Mouse (Mus musculus): ENCODE data around the gene BC055324. TPM values are rescaled to one million over a fixed set of nuclear protein-coding genes. Genes with fewer than 3 reads are reported as not detected.

BC055324 gene
- polyA plus RNA-seq, 1 experiment from 2014 or later, result 27.7 TPM

GRCm38 (mm10) chr1:163931801-163932200, 62.8 kb downstream of the BC055324 start:
- H3K9ac ChIP-seq, result no peak overlapping the region
- WGBS, result 87% methylated on average over 8 of the region's 8 CpGs
- H3K36me3 ChIP-seq, result peaks cover 37% of the 10 kb centered on the region
- no peak overlapping the region for H3K27ac ChIP-seq
- no peaks in the 10 kb centered on the region for H3K27me3 ChIP-seq
- no peak overlapping the region for H3K4me3 ChIP-seq (replicated peaks)
- no peak for ATAC-seq (replicated peaks; ENCODE audit: low FRiP score)
- H3K4me1 ChIP-seq, result peaks cover 17% of the 10 kb centered on the region
- H3K4me2 ChIP-seq, result no peak overlapping the region
- H3K9me3 ChIP-seq (replicated peaks), result no peaks in the 10 kb centered on the region

DNA sequence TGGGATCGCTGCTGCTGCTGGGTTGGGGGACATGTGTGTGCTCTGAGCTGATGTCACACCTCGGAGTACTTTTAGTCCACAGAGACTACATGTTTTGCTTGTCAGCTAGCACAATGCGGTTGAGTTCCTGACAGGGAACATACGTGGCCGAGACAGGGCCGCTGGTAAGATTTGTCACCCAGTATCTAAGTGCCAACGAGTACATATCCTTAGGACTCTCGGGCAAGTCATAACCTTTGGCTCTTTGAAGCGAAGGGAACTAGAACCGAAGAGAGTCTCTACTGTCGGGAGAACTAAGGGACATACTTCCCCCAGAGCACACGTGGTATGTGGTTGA, 64.2 kb downstream of the BC055324 start:
- under 1% methylated on average over 12 of the region's 12 CpGs for WGBS
- H3K4me3 ChIP-seq (replicated peaks), result peak overlapping the region; percentile 96
- H3K4me1 ChIP-seq, result peaks cover 17% of the 10 kb centered on the region
- H3K4me2 ChIP-seq, result peak overlapping the region; percentile 77
- H3K9me3 ChIP-seq (replicated peaks), result no peaks in the 10 kb centered on the region
- H3K27me3 ChIP-seq, result no peaks in the 10 kb centered on the region
- H3K36me3 ChIP-seq, result peaks cover 23% of the 10 kb centered on the region
- no peak overlapping the region for H3K27ac ChIP-seq
- no peak for ATAC-seq (replicated peaks; ENCODE audit: low FRiP score)
- H3K9ac ChIP-seq, result peak overlapping the region; percentile 94

DNA sequence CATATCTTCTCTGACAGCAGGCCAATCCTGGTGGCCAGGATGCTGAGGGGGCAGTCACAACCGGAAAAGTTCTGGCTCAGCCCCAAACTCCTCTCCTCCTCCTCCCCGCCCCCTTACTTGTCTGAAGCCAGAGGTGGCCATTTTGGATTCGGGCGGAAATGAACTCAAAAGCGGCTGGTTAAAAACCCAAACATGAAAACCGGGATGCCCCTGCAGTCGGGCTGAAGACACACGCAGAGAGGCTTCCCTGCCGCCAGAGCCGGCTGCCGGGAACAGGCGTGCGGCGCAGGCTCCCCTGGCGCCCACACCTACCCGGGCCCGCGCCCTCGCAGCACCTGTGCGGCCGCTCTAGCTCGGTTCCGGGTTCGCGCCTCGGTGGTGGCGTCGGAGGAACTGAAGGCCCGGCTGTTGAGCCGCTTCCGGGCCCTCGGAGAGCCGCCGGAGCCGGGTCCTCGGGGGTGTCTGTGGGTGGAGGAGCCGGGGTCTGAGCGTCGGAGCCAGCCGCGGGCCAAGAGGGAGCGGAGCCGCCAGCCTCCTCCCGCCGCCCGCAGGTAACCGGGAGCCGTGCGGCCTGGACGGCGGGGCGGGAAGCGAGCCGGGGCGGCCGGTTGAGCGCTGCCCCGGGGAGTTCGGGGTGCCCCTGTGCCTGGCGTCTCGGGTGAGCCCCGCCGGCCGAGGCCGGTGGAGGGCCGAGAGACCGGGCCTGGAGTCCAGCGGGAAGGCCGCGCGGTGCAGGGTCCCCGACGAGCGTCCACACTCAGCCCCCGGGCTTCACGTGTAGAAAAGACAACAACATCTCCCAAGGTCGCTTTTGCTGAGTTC, 64.7 kb downstream of the BC055324 start:
- peak; percentile 95 for ATAC-seq (replicated peaks; ENCODE audit: low FRiP score)
- H3K27me3 ChIP-seq, result no peaks in the 10 kb centered on the region
- peaks cover 17% of the 10 kb centered on the region for H3K4me1 ChIP-seq
- H3K9me3 ChIP-seq (replicated peaks), result no peaks in the 10 kb centered on the region
- H3K36me3 ChIP-seq, result peaks cover 17% of the 10 kb centered on the region
- peak overlapping the region; percentile 94 for H3K9ac ChIP-seq
- WGBS, result under 1% methylated on average over 77 of the region's 77 CpGs
- H3K27ac ChIP-seq, result peak overlapping the region; percentile 90
- peak overlapping the region; percentile 96 for H3K4me3 ChIP-seq (replicated peaks)
- H3K4me2 ChIP-seq, result peak overlapping the region; percentile 77

- H3K36me3 ChIP-seq, result peaks cover 7% of the 10 kb centered on the region
- H3K27ac ChIP-seq, result peak within 1 kb of the TSS; percentile 90
- H3K4me2 ChIP-seq, result peak within 1 kb of the TSS; percentile 77
- peak within 1 kb of the TSS; percentile 96 for H3K4me3 ChIP-seq (replicated peaks)
- peaks cover 17% of the 10 kb centered on the region for H3K4me1 ChIP-seq
- ATAC-seq (replicated peaks; ENCODE audit: low FRiP score), result no peak
- H3K9ac ChIP-seq, result peak within 1 kb of the TSS; percentile 94
- WGBS, result 63% methylated on average over 7 of the region's 7 CpGs
- no peaks in the 10 kb centered on the region for H3K27me3 ChIP-seq
- H3K9me3 ChIP-seq (replicated peaks), result no peaks in the 10 kb centered on the region
These were observed 65.8 kb downstream of the BC055324 start, which contains the start of gene Scyl3 for GRCm38 (mm10) chr1:163928846-163929245. Scyl3 (plus strand) TSS chr1:163929100.

DNA sequence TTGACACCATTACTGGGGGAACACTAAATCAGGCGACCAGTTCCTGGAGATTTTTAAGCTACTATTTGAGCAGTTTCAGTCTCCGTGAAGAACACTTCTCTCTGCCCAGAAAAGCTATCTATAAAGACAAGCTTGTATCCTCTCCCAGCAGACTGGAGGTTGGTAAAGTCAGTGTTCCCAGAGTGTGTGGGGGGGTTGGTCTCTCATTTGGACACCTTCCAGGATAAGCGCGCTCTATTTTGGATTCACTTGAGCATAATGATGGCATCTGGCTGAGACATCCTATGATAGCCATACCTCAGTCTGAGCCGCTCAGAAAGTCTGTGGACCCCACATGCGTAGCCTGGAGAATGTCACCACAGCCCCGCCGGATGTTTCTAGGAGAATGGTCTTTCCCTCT, 70.5 kb downstream of the BC055324 start:
- Histone ChIP-seq H3K4me1 (peaks cover 4% of the 10 kb centered on the region; the same call in 1 of the 2 replicates), H3K9me3 (replicated peaks) (no peaks in the 10 kb centered on the region), H3K27me3 (no peaks in the 10 kb centered on the region), H3K27ac (no peak overlapping the region), H3K4me2 (no peak overlapping the region), H3K36me3 (no peaks in the 10 kb centered on the region), H3K9ac (no peak overlapping the region), H3K4me3 (replicated peaks) (no peak overlapping the region)
- WGBS, result 88% methylated on average over 8 of the region's 8 CpGs
- no peak for ATAC-seq (replicated peaks; ENCODE audit: low FRiP score)

DNA sequence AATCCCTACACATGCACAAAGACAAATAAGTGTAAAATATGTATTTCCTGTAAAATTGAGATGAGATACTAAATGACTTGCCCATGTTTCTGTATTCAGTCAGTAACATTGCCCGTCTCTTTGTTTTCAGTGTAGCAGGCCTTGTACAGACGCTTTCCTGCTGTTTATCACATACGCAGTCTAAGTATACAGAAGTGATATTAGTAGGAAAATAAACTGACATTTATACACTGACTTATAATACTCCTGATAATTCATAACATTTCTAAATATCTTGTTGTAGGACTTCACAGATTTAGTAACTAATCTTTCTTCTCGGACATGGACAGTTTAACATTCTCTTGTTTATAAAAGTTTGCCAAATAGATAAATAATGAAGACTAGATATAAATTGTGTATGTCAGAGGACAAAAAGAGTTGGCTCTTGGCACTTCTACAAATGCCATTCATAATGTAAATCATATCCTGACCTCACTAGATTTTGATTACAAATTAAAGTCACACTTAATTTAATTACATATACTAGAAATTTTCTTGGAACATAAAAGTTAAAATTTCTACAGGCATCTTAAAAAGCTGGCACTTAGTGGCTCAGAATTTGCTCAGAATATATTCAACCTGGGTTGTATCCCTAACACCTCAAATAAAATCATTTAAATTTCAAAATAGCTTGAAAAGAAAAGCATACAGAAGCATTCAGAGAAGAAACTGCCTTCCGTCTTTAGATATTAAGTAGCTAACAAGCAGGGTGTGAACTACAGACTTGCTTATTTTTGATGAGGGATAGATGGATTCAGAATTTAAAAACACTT, 77.0 kb downstream of the BC055324 start:
- 83% methylated on average over 5 of the region's 5 CpGs for WGBS
- H3K4me2 ChIP-seq, result no peak overlapping the region
- no peak for ATAC-seq (replicated peaks; ENCODE audit: low FRiP score)
- no peaks in the 10 kb centered on the region for H3K27me3 ChIP-seq
- peaks cover 23% of the 10 kb centered on the region for H3K36me3 ChIP-seq
- H3K27ac ChIP-seq, result no peak overlapping the region
- H3K4me3 ChIP-seq (replicated peaks), result no peak overlapping the region
- H3K9ac ChIP-seq, result no peak overlapping the region
- peaks cover 5% of the 10 kb centered on the region; the same call in 1 of the 2 replicates for H3K9me3 ChIP-seq (replicated peaks)
- H3K4me1 ChIP-seq, result no peaks in the 10 kb centered on the region

DNA sequence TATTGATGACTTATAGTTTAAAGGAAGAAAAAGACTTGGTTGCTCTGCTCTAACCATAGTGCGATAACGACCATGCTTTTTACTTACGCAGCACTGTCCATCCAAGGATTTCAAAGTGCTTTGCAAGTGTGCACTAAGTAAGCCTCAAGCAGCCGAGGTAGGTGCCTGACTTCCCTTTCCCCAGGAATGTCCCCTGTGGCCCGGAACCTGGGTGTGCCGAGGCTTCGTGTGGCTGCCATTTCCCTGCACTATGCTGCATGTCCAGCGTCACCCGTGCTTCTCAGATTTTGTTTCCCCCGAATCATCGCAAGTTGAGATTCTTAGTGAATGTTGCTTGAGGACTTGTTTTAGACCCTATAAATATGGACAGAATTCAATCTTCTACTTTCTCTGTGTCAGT, 82.6 kb downstream of the BC055324 start:
- no peak overlapping the region for H3K4me3 ChIP-seq (replicated peaks)
- H3K27ac ChIP-seq, result no peak overlapping the region
- H3K36me3 ChIP-seq, result peaks cover 15% of the 10 kb centered on the region
- H3K4me1 ChIP-seq, result no peaks in the 10 kb centered on the region
- H3K9me3 ChIP-seq (replicated peaks), result no peaks in the 10 kb centered on the region
- no peak for ATAC-seq (replicated peaks; ENCODE audit: low FRiP score)
- H3K4me2 ChIP-seq, result no peak overlapping the region
- 87% methylated on average over 11 of the region's 11 CpGs for WGBS
- H3K9ac ChIP-seq, result no peak overlapping the region
- H3K27me3 ChIP-seq, result no peaks in the 10 kb centered on the region

DNA sequence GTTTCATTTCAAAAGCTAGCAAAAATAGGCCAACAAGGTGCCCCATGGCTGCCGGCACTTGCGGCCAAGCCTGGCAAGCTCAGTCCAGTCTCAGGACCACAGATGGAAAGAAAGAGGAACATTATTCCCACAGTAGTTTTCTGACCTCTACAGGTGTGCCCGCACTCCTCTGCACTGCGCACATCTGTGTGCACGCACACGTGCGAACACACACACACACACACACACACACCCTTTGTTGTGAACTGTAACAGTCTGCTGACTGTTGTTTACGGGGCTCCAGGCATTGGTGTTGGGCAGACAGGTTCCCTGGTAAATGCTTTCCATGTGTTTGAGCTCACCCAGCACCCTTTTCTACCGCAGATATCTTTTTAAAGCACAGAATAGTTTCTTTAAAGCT, 83.8 kb downstream of the BC055324 start:
- 91% methylated on average over 9 of the region's 9 CpGs for WGBS
- ATAC-seq (replicated peaks; ENCODE audit: low FRiP score), result no peak

DNA sequence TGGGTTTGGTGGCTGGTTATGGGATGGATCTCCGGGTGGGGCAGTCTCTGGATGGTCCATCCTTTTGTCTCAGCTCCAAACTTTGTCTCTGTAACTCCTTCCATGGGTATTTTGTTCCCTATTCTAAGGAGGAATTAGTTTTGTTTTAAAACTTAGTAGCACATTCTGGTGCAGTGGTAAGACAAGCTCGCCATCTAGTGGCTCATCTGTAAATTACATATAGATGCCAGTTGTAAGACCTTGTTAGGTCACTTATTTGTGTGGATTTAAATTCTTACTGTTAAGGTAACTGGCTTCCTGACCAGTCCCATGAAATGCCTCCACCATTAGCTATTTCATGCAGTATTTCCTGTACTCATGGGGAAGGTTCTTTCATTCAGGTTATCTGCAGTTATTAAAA, 84.3 kb downstream of the BC055324 start:
- no peak for ATAC-seq (replicated peaks; ENCODE audit: low FRiP score)
- no peak overlapping the region for H3K27ac ChIP-seq
- H3K4me2 ChIP-seq, result no peak overlapping the region
- H3K9me3 ChIP-seq (replicated peaks), result no peaks in the 10 kb centered on the region
- no peak overlapping the region for H3K4me3 ChIP-seq (replicated peaks)
- no peaks in the 10 kb centered on the region for H3K4me1 ChIP-seq
- H3K9ac ChIP-seq, result no peak overlapping the region
- 16% methylated on average over 2 of the region's 2 CpGs for WGBS
- peaks cover 4% of the 10 kb centered on the region; the same call in 1 of the 2 replicates for H3K36me3 ChIP-seq
- no peaks in the 10 kb centered on the region for H3K27me3 ChIP-seq

More for the DNA sequence above, 83.8 kb downstream of the BC055324 start:
- Histone ChIP-seq H3K36me3 (peaks cover 6% of the 10 kb centered on the region; the same call in 1 of the 2 replicates), H3K9ac (no peak overlapping the region), H3K4me3 (replicated peaks) (no peak overlapping the region), H3K4me2 (no peak overlapping the region), H3K27ac (no peak overlapping the region), H3K27me3 (no peaks in the 10 kb centered on the region), H3K9me3 (replicated peaks) (no peaks in the 10 kb centered on the region), H3K4me1 (no peaks in the 10 kb centered on the region)

DNA sequence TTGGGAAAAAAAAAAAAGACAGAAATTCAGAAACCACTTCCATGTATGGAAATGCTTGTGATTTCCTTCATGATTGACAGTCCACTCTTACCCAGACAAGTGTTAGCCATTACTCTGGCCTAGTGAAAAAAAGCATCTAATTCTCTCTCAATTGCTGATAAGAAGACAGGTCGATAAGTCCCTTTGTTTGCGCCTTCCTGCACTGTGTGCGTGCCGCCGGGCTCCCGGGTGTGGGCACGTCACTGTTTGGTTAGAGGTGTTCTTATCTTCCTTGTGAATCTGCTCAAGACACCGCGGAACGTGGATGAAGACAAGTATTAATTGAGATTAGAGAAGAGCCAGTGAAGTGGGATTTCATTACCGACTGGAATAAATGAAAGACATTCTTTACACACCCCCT, 86.2 kb downstream of the BC055324 start:
- no peak overlapping the region for H3K4me2 ChIP-seq
- ATAC-seq (replicated peaks; ENCODE audit: low FRiP score), result no peak

DNA sequence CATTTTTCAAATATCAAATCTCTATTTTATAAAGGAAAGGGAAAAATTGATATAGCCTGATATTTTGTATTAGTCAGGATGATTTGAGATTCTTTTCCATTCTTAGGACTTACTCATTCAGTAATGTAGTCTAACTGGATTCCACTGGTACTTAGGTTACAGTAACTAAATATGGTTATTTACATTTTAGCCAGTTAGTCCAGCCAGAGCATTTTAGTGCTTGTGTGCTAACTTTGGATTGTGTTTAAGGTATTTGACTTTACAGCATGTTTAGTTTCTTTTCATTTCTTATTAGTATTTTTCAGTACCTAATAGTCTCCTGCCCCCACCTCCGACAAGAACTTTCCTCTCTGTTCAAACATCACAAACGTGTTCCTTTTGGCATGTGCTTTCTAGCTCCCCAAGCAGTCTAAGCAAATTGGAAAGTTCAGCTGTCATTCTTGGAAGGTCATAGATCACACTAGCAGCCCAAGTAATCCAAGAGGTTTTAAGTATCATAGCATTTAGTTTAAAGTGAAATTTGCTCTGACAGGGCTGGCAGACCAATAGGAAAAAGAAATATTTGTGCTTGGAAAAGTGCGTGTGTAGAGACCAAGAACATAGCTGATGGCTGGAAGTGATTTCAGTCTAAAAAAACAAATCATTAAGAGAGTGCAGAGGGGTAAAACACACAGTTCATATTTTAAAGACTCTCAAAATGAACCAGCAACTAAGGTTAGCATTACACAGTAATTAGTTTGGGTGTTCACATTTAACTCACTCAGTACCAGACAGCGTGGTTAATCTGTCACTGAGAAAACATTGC, 87.4 kb downstream of the BC055324 start:
- ATAC-seq (replicated peaks; ENCODE audit: low FRiP score), result no peak; the same call in 1 of the 2 replicates
- Histone ChIP-seq H3K27ac (no peak overlapping the region), H3K27me3 (no peaks in the 10 kb centered on the region), H3K4me3 (replicated peaks) (no peak overlapping the region), H3K4me2 (no peak overlapping the region), H3K4me1 (no peaks in the 10 kb centered on the region), H3K36me3 (0 out of 2 replicates have a peak, but pooled peaks cover 2% of the 10 kb centered on the region), H3K9ac (no peak overlapping the region), H3K9me3 (replicated peaks) (no peaks in the 10 kb centered on the region)
- 20% methylated on average over 4 of the region's 4 CpGs for WGBS

More for the DNA sequence above, 86.2 kb downstream of the BC055324 start:
- no peaks in the 10 kb centered on the region for H3K4me1 ChIP-seq
- no peak overlapping the region for H3K4me3 ChIP-seq (replicated peaks)
- H3K9ac ChIP-seq, result no peak overlapping the region
- no peaks in the 10 kb centered on the region for H3K9me3 ChIP-seq (replicated peaks)
- 77% methylated on average over 11 of the region's 11 CpGs for WGBS
- H3K27me3 ChIP-seq, result no peaks in the 10 kb centered on the region
- no peak overlapping the region for H3K27ac ChIP-seq
- H3K36me3 ChIP-seq, result peaks cover 4% of the 10 kb centered on the region; the same call in 1 of the 2 replicates
